Mouse (Mus musculus): ENCODE measurements around the gene Kcnh7. TPM values are rescaled to one million over a fixed set of nuclear protein-coding genes. Genes with fewer than 3 reads are reported as not detected.

The Kcnh7 gene
- polyA plus RNA-seq (2015; fragmentation: Nextera tagmentation; extraction: Ambion mirVana), result 0.98 and 1.2 TPM in 2 replicates

DNA sequence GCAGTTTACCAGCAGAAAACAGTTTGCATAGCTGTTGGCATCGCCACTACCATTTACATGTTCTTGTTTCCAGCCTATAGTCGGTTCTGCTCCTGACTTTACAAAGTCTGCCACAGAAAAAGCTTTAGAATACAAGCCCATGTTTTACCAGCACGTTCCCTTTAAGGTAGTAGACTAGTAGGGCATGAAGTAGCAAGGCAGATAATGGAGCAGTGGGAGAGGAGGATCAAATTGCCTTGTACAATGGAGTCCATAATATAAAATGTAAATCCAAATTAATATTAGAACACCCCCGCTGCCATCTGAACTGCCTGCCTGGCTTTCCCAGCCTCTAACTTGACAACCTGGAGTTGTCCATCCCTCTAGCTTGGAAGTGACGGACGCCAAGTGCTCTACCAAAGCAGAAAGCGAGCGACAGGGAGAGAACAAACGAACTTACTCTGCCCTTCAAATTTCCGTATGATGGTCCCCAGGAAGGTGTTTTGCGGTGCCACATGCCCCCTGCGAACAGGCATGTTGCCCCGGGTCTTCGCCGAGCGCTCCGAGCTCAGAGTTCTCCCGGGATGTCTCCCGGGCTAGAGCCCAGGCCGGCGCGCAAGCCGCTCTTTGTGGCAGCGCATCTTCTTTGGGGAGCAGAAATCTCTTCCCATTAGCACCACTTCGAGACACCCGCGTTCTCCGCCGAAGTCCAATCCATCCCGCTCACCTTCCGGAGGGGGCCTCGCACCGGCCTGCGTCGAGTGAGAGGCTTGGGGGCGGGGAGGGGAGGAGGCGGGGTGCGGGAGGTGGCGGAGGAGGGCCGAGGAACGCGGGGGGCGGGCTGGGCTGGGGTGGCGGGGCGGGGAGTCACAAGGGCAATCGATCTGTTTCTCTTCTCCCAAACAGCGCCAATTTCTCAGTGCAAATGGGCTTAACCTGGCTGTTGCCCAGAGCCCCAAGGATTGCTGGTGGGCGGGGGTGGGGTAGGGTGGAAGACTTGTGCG, at the start of gene Kcnh7:
Gene Kcnh7, minus strand, starts transcription at position 725 of the 983 bp plus-strand sequence.
- peak within 1 kb of the TSS; percentile 68 for H3K4me2 ChIP-seq (replicated peaks)
- H3K27me3 ChIP-seq, result peaks cover 21% of the 10 kb centered on the region
- H3K36me3 ChIP-seq, result no peaks in the 10 kb centered on the region
- H3K4me1 ChIP-seq, result peaks cover 4% of the 10 kb centered on the region; the same call in 1 of the 2 replicates
- 0 out of 2 replicates have a peak, but pooled peaks have one; percentile 15 for ATAC-seq (ENCODE audit: insufficient number of reproducible peaks, low FRiP score, low TSS enrichment, low read depth)
- H3K4me3 ChIP-seq (replicated peaks), result peak within 1 kb of the TSS; percentile 40
- 1% methylated on average over 47 of the region's 49 CpGs for WGBS
- H3K9me3 ChIP-seq (replicated peaks), result no peaks in the 10 kb centered on the region
- H3K27ac ChIP-seq (replicated peaks), result no peak within 1 kb of the TSS
- H3K9ac ChIP-seq, result no peak within 1 kb of the TSS

DNA sequence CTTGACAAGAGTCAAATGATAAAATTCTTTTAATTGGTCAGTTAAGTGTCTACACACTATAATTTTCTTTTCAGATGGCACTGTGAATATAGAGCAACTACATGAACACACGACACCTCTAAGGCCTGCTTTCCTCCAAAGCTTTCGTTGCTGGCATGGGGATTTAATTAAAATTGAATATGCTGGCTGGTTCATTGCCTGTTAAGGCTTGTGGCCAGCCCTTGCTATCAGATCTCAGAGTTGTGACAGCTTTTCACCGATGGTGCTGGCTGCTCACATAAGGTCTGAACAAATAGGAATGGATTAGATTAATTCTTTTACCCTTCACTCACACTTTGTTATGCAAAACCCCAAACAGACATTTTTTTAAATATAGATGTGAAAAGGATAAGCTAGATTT, 23.3 kb upstream of the Kcnh7 start:
- 38% methylated on average over 3 of the region's 3 CpGs for WGBS
- Histone ChIP-seq H3K4me3 (replicated peaks) (no peak overlapping the region), H3K36me3 (no peaks in the 10 kb centered on the region), H3K27ac (replicated peaks) (no peak overlapping the region), H3K9ac (no peak overlapping the region), H3K4me1 (no peaks in the 10 kb centered on the region), H3K9me3 (replicated peaks) (no peaks in the 10 kb centered on the region), H3K27me3 (no peaks in the 10 kb centered on the region), H3K4me2 (replicated peaks) (no peak overlapping the region)
- ATAC-seq (ENCODE audit: insufficient number of reproducible peaks, low FRiP score, low TSS enrichment, low read depth), result no peak

DNA sequence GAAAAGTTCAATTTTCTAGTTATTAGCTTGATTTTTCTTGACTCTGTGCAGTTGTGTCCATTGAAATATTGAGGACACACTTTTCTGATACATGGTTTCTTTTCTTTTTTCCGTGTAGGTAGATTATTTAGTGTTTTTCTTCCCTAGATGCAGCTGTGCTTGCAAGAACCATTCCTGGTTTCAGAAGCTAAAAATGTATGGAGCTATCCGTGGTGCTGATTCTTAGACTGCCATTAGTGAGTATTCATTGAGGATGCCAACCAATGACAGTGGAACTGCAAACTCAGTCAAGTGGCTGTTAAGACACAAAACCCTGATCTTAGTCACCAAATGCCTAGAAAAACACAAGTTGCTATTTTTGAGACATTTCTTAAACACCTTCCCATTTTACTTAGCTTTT, 1.9 kb upstream of the Kcnh7 start:
- Histone ChIP-seq H3K4me1 (peaks cover 4% of the 10 kb centered on the region; the same call in 1 of the 2 replicates), H3K9me3 (replicated peaks) (no peaks in the 10 kb centered on the region), H3K27me3 (peaks cover 21% of the 10 kb centered on the region), H3K4me2 (replicated peaks) (no peak overlapping the region), H3K4me3 (replicated peaks) (no peak overlapping the region), H3K36me3 (no peaks in the 10 kb centered on the region), H3K9ac (no peak overlapping the region), H3K27ac (replicated peaks) (no peak overlapping the region)
- no peak for ATAC-seq (ENCODE audit: insufficient number of reproducible peaks, low FRiP score, low TSS enrichment, low read depth)
- 0% methylated on average over 2 of the region's 2 CpGs for WGBS

DNA sequence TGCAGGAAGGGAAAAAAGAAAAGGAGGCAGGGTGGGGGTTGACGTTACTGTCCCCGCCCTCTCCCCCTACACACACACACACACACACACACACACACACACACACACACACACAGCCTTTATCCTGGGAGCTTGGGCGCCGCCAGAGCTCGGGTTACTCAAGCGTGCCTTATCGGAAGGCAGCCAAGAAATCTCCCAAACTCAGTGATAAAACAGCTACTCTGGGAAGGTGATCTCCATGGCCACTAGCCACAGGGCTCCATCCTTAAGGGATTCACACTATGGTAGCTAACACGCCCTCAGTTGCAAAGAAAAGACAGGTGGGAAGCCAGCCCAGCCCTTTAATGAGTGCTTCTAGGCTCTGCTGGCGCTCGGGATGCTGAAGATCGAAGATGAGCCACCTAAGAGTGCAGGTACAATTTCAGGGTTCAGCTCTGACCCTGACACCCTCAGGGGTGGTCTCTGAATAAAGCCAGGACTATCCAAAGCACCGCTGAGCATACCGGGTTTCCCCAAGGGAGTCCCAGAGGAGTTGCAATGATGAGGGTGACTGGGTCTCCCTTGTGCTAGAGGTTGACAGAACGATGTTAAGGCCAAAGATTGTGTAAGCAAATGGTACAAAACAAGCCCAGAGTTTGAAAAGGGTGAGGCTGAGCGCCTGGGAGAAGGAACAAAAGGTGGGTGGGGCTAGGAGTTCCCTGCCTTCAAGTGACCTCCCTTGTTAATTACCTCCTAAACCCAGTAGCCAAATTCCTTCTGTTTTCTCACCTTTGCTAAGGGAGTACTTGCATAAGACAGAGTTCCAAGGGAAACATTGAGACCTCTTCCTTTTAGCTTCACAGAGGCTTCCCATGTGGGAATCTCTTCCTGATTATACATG, 704 bp upstream of the Kcnh7 start:
- H3K4me3 ChIP-seq (replicated peaks), result peak overlapping the region; percentile 40
- no peak overlapping the region for H3K9ac ChIP-seq
- H3K36me3 ChIP-seq, result no peaks in the 10 kb centered on the region
- no peaks in the 10 kb centered on the region for H3K9me3 ChIP-seq (replicated peaks)
- 2% methylated on average over 13 of the region's 15 CpGs for whole genome bisulfite sequencing
- peaks cover 21% of the 10 kb centered on the region for H3K27me3 ChIP-seq
- no peak overlapping the region for H3K27ac ChIP-seq (replicated peaks)
- H3K4me1 ChIP-seq, result peaks cover 4% of the 10 kb centered on the region; the same call in 1 of the 2 replicates
- ATAC-seq (ENCODE audit: insufficient number of reproducible peaks, low FRiP score, low TSS enrichment, low read depth), result peak; percentile 65; the same call in 1 of the 2 replicates
- peak overlapping the region; percentile 68 for H3K4me2 ChIP-seq (replicated peaks)

DNA sequence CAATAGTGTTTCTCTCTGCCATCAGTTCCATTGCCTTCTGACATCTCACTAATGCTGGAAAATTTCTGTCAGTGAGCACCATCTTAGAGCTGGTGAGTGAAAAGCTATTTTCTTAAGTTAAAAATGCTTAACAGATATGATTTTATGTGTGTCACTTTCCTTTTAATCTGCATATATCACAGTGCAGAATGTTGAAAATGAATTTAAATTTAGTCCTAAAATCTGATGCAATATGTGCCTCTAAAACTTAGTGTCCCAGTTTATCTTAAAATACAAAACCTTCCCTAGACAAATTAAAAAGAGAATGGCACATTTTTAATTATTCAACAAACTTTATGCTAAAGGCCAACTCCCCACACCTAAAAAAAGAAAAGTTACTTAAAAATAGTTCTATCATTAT, 30.4 kb downstream of the Kcnh7 start:
- no peaks in the 10 kb centered on the region for H3K9me3 ChIP-seq (replicated peaks)
- H3K36me3 ChIP-seq, result no peaks in the 10 kb centered on the region
- no peaks in the 10 kb centered on the region for H3K27me3 ChIP-seq
- H3K4me3 ChIP-seq (replicated peaks), result no peak overlapping the region
- H3K9ac ChIP-seq, result no peak overlapping the region
- H3K27ac ChIP-seq (replicated peaks), result no peak overlapping the region
- H3K4me1 ChIP-seq, result no peaks in the 10 kb centered on the region
- H3K4me2 ChIP-seq (replicated peaks), result no peak overlapping the region
- no peak for ATAC-seq (ENCODE audit: insufficient number of reproducible peaks, low FRiP score, low TSS enrichment, low read depth)

DNA sequence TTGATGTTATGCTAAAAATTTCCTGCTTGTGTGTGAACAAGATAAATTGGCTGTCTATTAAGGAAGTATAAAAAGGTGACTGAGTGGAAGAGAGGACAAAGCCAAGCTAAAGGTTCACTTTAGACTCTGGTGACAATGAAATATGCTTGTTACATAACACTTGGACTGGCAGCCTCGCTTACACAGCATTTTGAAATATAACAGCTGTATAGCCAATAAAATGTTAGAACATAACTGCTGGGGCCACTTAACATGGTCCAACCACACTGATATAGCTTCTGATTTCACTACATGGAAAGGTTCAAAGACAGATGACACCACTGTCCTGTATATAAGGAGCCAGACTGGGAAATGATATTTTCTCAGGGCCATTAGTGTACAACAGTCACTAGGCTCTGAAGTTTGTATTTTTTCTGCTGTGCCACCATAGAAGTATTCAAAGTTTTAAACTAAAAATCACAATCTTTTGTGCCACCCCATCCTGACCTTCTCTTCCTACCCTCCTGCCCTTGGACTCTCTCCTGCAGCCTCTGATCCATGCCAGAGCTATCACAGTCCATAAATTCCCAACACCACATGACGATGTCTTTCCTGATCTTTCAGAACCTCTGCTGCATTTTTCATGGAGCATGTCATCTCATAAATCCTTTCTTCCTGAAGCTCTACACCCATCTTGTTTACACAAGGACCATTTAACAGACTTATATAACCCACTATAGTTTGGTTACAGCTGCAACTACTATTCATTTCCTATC, 56.1 kb downstream of the Kcnh7 start:
- H3K27ac ChIP-seq (replicated peaks), result no peak overlapping the region
- ATAC-seq (ENCODE audit: insufficient number of reproducible peaks, low FRiP score, low TSS enrichment, low read depth), result no peak
- WGBS, result 55% methylated on average over 2 of the region's 2 CpGs

DNA sequence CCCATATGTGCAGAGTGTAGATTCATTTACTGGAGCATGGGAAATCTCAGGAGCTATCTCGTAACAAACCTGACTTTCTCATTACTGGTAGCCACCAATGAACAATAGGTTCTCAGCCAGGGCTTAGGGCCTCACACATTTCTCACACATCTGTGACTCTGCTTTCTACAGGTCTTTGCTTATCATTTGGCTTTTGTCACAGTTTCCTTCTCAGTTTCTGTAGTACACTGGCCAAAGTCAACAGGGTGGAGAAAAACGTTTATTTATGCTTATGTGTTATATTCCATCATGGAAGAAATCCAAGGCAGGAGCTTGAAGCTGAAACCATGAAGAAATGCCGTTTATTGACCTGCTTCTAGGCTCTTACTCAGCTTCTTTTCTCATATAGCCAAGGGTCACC, 63.8 kb downstream of the Kcnh7 start:
- WGBS, result 65% methylated on average over 3 of the region's 3 CpGs

More for the DNA sequence above, 56.1 kb downstream of the Kcnh7 start:
- no peaks in the 10 kb centered on the region for H3K27me3 ChIP-seq
- no peaks in the 10 kb centered on the region for H3K9me3 ChIP-seq (replicated peaks)
- no peaks in the 10 kb centered on the region for H3K36me3 ChIP-seq
- H3K9ac ChIP-seq, result no peak overlapping the region
- no peak overlapping the region for H3K4me3 ChIP-seq (replicated peaks)
- no peak overlapping the region for H3K4me2 ChIP-seq (replicated peaks)
- H3K4me1 ChIP-seq, result no peaks in the 10 kb centered on the region

DNA sequence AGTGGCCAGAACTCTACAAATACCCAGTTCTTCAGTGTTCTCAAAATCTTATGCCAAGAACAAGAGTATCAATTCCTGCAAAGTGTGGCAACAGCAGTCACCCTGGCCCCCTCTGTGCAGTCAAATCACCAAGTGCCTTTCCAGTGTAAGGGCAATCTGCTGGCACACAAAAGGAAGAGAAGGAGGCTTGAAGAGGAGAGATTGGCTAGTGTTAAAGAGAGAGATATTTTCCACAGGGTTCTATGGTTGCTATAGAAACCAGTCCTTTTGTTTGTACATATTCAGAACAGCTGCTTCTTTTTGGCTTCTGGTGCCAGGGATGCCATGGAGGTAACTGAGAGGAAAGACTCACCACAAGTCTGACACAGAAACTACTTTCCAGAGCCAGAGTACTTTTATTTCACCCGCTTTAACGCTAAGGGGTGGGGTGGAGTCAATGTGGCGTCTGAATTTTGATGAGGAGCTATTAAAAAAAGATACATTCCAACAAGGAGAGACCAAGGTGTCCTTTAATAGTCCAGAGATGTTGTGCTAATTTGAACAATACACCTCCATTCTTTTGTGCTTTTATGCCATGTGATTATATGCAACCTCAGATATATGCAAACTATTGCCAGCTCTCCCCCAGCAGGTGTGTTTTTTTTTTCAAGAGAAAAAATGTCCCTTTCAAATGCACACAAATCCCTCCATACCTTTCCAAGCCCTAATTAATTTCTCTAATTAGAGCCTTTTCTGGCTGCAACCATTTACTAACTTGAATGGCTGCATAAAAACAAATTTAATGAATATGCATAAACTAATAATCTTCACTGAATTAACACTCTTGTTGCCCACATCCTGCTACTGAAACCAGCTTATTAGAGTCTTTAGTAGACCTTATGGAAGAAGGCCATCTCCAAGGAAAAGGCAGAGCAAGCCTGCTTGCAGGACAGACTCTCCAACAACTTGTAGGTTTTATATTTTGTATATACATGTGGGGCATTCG, 66.6 kb downstream of the Kcnh7 start:
- Histone ChIP-seq H3K9me3 (replicated peaks) (no peaks in the 10 kb centered on the region), H3K36me3 (no peaks in the 10 kb centered on the region), H3K9ac (no peak overlapping the region), H3K27ac (replicated peaks) (no peak overlapping the region), H3K4me1 (0 out of 2 replicates have a peak, but pooled peaks cover 3% of the 10 kb centered on the region), H3K27me3 (no peaks in the 10 kb centered on the region), H3K4me3 (replicated peaks) (no peak overlapping the region), H3K4me2 (replicated peaks) (no peak overlapping the region)
- WGBS, result 61% methylated on average over 4 of the region's 4 CpGs
- no peak for ATAC-seq (ENCODE audit: insufficient number of reproducible peaks, low FRiP score, low TSS enrichment, low read depth)

More for the DNA sequence above, 63.8 kb downstream of the Kcnh7 start:
- Histone ChIP-seq H3K9me3 (replicated peaks) (no peaks in the 10 kb centered on the region), H3K27me3 (no peaks in the 10 kb centered on the region), H3K4me2 (replicated peaks) (no peak overlapping the region), H3K9ac (no peak overlapping the region), H3K4me3 (replicated peaks) (no peak overlapping the region), H3K36me3 (no peaks in the 10 kb centered on the region), H3K27ac (replicated peaks) (no peak overlapping the region), H3K4me1 (0 out of 2 replicates have a peak, but pooled peaks cover 3% of the 10 kb centered on the region)
- ATAC-seq (ENCODE audit: insufficient number of reproducible peaks, low FRiP score, low TSS enrichment, low read depth), result no peak

DNA sequence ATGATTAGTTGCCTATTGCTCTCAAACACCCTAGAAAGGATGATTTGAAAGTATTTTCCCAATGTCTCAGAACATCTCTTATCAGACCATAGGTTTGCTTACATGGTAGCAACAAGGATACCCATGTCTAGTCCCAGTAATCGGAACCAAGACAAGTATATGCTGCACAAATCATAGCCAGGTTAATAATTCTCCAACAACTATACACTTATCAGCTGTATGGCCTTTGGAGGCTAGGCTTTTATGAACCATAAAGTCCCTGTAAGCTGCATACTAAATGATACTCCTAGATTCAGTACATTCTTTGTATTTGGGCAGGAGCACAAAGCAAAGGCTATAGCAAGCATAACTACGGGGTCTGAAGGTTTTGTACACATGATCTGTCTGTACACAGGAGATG, 78.1 kb downstream of the Kcnh7 start:
- no peak overlapping the region for H3K4me2 ChIP-seq (replicated peaks)
- no peak for ATAC-seq (ENCODE audit: insufficient number of reproducible peaks, low FRiP score, low TSS enrichment, low read depth)
- no peak overlapping the region for H3K9ac ChIP-seq
- H3K36me3 ChIP-seq, result no peaks in the 10 kb centered on the region
- no peak overlapping the region for H3K27ac ChIP-seq (replicated peaks)
- H3K4me3 ChIP-seq (replicated peaks), result no peak overlapping the region
- H3K9me3 ChIP-seq (replicated peaks), result no peaks in the 10 kb centered on the region
- no peaks in the 10 kb centered on the region for H3K27me3 ChIP-seq
- H3K4me1 ChIP-seq, result no peaks in the 10 kb centered on the region
- 85% methylated on average over 2 of the region's 2 CpGs for WGBS

DNA sequence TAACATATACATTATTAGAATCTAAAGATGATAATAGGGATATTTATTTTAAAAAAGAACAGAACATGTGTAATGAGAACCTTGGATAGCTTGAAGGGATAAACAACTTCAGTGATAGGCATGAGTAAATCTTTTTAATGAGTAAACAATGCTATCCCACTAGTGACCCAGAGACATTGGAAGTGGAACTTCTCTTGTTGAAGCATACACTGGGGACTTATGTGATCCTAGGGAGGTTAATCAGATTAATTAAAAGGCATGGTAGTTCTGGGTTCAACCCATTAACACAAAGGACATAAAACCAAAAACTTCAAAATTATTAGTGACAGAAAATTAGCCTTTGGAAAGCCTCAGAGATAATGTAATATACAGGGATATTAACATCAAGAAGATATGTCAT, 84.4 kb downstream of the Kcnh7 start:
- no peak overlapping the region for H3K27ac ChIP-seq (replicated peaks)
- no peak overlapping the region for H3K9ac ChIP-seq
- no peak for ATAC-seq (ENCODE audit: insufficient number of reproducible peaks, low FRiP score, low TSS enrichment, low read depth)
- no peaks in the 10 kb centered on the region for H3K4me1 ChIP-seq
- H3K27me3 ChIP-seq, result no peaks in the 10 kb centered on the region
- H3K4me2 ChIP-seq (replicated peaks), result no peak overlapping the region
- H3K9me3 ChIP-seq (replicated peaks), result no peaks in the 10 kb centered on the region
- no peaks in the 10 kb centered on the region for H3K36me3 ChIP-seq
- H3K4me3 ChIP-seq (replicated peaks), result no peak overlapping the region

Data from embryonic facial prominence, embryonic 15.5 days (tissue).